Mouse (Mus musculus): Measurements from ENCODE around the gene Vstm4. TPM values are rescaled to one million over a fixed set of nuclear protein-coding genes. Genes with fewer than 3 reads are reported as not detected.

Vstm4 gene
- total and polyA plus RNA-seq, 3 experiments: not detected

GRCm38 (mm10) chr14:32824267-32825150, 32.0 kb upstream of the Vstm4 start:
- TF ChIP-seq KAT2A (IDR thresholded peaks at IDR 0.05; ENCODE audit: insufficient replicate concordance, low read length): no peak
- TF ChIP-seq GABPA (IDR thresholded peaks at IDR 0.05; ENCODE audit: insufficient replicate concordance, low read depth, low read length): no peak
- no peak for TF ChIP-seq BHLHE40 (IDR thresholded peaks at IDR 0.05; ENCODE audit: low read depth, low read length)
- dilution Hi-C loops (cut with MboI; ENCODE audit: extremely low pct_ligation_motif_present, extremely low pct_unique_long_range_greater_than_20kb, low sequenced_read_pairs) (no loop called here), in situ Hi-C loops (cut with MboI; ENCODE audit: low pct_ligation_motif_present, low pct_unique_long_range_greater_than_20kb, low sequenced_read_pairs) (loop anchor here (25.0 kb wide), 1 partner anchor 212 kb away; no protein-coding TSS in a partner anchor)
- Histone ChIP-seq H3K27ac (ENCODE audit: insufficient read depth, low read depth) (no peak overlapping the region), H3K9ac (ENCODE audit: insufficient read depth, low read depth) (no peak overlapping the region), H3K27me3 (replicated peaks) (no peaks in the 10 kb centered on the region), H3K79me2 (replicated peaks; ENCODE audit: control insufficient read depth, extremely low read depth, insufficient read depth, poor library complexity, severe bottlenecking) (no peaks in the 10 kb centered on the region), H3K4me3 (replicated peaks in 1 of 3; ENCODE audit: low read depth in 2 of 3, low read length in 2 of 3, poor library complexity in 1 of 3) (no peak overlapping the region), H3K4me1 (ENCODE audit: control insufficient read depth in 1 of 2, insufficient read depth in 2 of 2) (peaks cover 0 to 16% of the 10 kb centered on the region in 2 experiments; a peak in 2 of 4 replicates), H3K4me2 (ENCODE audit: insufficient read depth, low read depth, poor library complexity, severe bottlenecking) (no peak overlapping the region), H3K9me3 (replicated peaks; ENCODE audit: low read length) (no peaks in the 10 kb centered on the region), H3K36me3 (replicated peaks in 1 of 2; ENCODE audit: control insufficient read depth in 1 of 2, insufficient read depth in 1 of 2, low read length in 1 of 2) (no peaks in the 10 kb centered on the region)
- no peak for DNase-seq (ENCODE audit: extremely low read depth)

- in situ Hi-C loops (cut with MboI; ENCODE audit: low pct_ligation_motif_present, low pct_unique_long_range_greater_than_20kb, low sequenced_read_pairs) (no loop called here), dilution Hi-C loops (cut with MboI; ENCODE audit: extremely low pct_ligation_motif_present, extremely low pct_unique_long_range_greater_than_20kb, low sequenced_read_pairs) (no loop called here)
- H3K9ac ChIP-seq (ENCODE audit: insufficient read depth, low read depth): no peak overlapping the region
- no peaks in the 10 kb centered on the region for H3K79me2 ChIP-seq (replicated peaks; ENCODE audit: control insufficient read depth, extremely low read depth, insufficient read depth, poor library complexity, severe bottlenecking)
- no peak overlapping the region for H3K4me3 ChIP-seq (replicated peaks in 1 of 3; ENCODE audit: low read depth in 2 of 3, low read length in 2 of 3, poor library complexity in 1 of 3)
- no peak overlapping the region for H3K27ac ChIP-seq (ENCODE audit: insufficient read depth, low read depth)
- H3K36me3 ChIP-seq (replicated peaks in 1 of 2; ENCODE audit: control insufficient read depth in 1 of 2, insufficient read depth in 1 of 2, low read length in 1 of 2): no peaks in the 10 kb centered on the region
- no peaks in the 10 kb centered on the region for H3K27me3 ChIP-seq (replicated peaks)
- no peaks in the 10 kb centered on the region for H3K9me3 ChIP-seq (replicated peaks; ENCODE audit: low read length)
- TF ChIP-seq TCF12 (IDR thresholded peaks at IDR 0.05; ENCODE audit: low read depth, low read length): no peak
- no peak for TF ChIP-seq CHD1 (IDR thresholded peaks at IDR 0.05; ENCODE audit: low read depth, low read length)
- no peak for TF ChIP-seq RCOR1 (conservative IDR thresholded peaks at IDR 0.05; ENCODE audit: low read depth, low read length)
- no peak for TF ChIP-seq PAX5 (IDR thresholded peaks at IDR 0.05; ENCODE audit: low read length)
- no peak for TF ChIP-seq POLR2A (IDR thresholded peaks at IDR 0.05; ENCODE audit: low read depth, low read length)
- no peak for TF ChIP-seq BHLHE40 (IDR thresholded peaks at IDR 0.05; ENCODE audit: low read depth, low read length)
- no peak for TF ChIP-seq MAZ (IDR thresholded peaks at IDR 0.05; ENCODE audit: low read depth, low read length)
- TF ChIP-seq ZNF384 (IDR thresholded peaks at IDR 0.05; ENCODE audit: low read depth, low read length): no peak
- no peak for TF ChIP-seq ZKSCAN1 (IDR thresholded peaks at IDR 0.05; ENCODE audit: borderline replicate concordance, low read depth, low read length)
- TF ChIP-seq MYC (IDR thresholded peaks at IDR 0.05; ENCODE audit: low read depth, low read length): no peak
- no peak for TF ChIP-seq ZMIZ1 (IDR thresholded peaks at IDR 0.05; ENCODE audit: low read depth, low read length)
- TF ChIP-seq CHD2 (IDR thresholded peaks at IDR 0.05; ENCODE audit: low read length): no peak
- TF ChIP-seq MAFK (IDR thresholded peaks at IDR 0.05; ENCODE audit: insufficient replicate concordance, low read length): no peak
- no peak for TF ChIP-seq IRF4 (IDR thresholded peaks at IDR 0.05; ENCODE audit: low read depth, low read length)
- TF ChIP-seq NRF1 (IDR thresholded peaks at IDR 0.05; ENCODE audit: low read depth, low read length): no peak
- TF ChIP-seq ELF1 (IDR thresholded peaks at IDR 0.05; ENCODE audit: low read depth, low read length): no peak
- TF ChIP-seq USF1 (IDR thresholded peaks at IDR 0.05; ENCODE audit: low read depth, low read length): no peak
- TF ChIP-seq TBP (conservative IDR thresholded peaks at IDR 0.05; ENCODE audit: low read depth, low read length): no peak
- TF ChIP-seq POLR2AphosphoS2 (IDR thresholded peaks at IDR 0.05; ENCODE audit: low read depth, low read length): no peak
- H3K4me2 ChIP-seq (ENCODE audit: insufficient read depth, low read depth, poor library complexity, severe bottlenecking): no peak overlapping the region
- peaks cover 0 to 16% of the 10 kb centered on the region in 2 experiments; a peak in 2 of 4 replicates for H3K4me1 ChIP-seq (ENCODE audit: control insufficient read depth in 1 of 2, insufficient read depth in 2 of 2)
- no peak for DNase-seq (ENCODE audit: extremely low read depth)
Measured at GRCm38 (mm10) chr14:32825426-32826032, 31.0 kb upstream of the Vstm4 start.

All from CH12.LX (cell line).